In the genomic region with DNA sequence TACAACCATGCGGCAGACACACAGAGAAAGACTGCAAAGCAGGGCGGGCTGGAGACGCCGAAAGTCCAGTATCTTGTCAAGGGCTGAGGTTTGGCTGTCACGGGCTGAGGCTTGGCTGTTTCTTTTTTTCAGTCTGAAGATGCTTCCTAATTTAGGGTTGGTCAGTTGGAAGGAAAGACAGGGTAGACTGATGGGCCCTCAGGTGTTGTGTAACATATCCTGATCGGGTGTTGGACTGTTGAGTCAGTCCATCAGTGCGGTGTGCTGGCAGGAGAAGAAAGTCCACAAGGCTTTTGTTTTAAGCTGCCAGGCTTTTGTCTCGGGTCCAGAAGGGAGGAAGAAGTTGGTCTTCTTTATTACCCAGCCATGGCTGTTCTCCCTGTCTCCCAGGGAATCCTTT, we compare ENCODE assay signal across 21 mouse cellular contexts. TPM values are rescaled to one million over a fixed set of nuclear protein-coding genes. Genes with fewer than 3 reads are reported as not detected.
DNase-seq lines count a peak whose midpoint lies in the region; ATAC-seq lines count a peak whose summit lies in the region.
"Had no signal": no experiment of that assay in that cellular context is flagged by ENCODE, and none has a peak within 500 bp of the region (broad histone marks: within the 10 kb centered on the region; RNA-seq: fewer than 3 reads in every experiment).

No protein-coding gene starts in this region.

- ATAC-seq in liver, embryonic 15.5 days (ENCODE audit: insufficient read depth), result no peak
- peak; percentile 68 for ATAC-seq in granulocyte monocyte progenitor cell, adult 5-6 weeks (replicated peaks; ENCODE audit: poor library complexity, severe bottlenecking)
- ATAC-seq in megakaryocyte progenitor cell, adult 5-6 weeks (replicated peaks; ENCODE audit: poor library complexity), result peak; percentile 49
- ATAC-seq: forebrain, embryonic 13.5 days; forebrain, embryonic 15.5 days had no signal

- H3K36me3 ChIP-seq in liver, embryonic 15.5 days (replicated peaks), result no peaks in the 10 kb centered on the region
- H3K36me3 ChIP-seq: forebrain, embryonic 15.5 days had no signal

- no peak for DNase-seq in liver
- DNase-seq in 416B (ENCODE audit: low read depth), result peak; percentile 82
- DNase-seq in neural tube, embryonic 10.5 days (ENCODE audit: extremely low spot score, low spot score), result no peak
- DNase-seq in heart, postnatal 4 days, result no peak
- DNase-seq in left cerebral cortex, postnatal 25 days (ENCODE audit: low spot score in 2 of 2), result no peak
- DNase-seq: adrenal gland, adult 2 months; adrenal gland, postnatal 10 days; adrenal gland, postnatal 25 days; cerebellum, adult 11-12 months; cerebellum, adult 2 months; cerebellum, adult 9-10 months; cerebellum, postnatal 10 days; cerebellum, postnatal 25 days had no signal

- peaks cover 2% of the 10 kb centered on the region; the same call in 1 of the 2 replicates for H3K4me1 ChIP-seq in liver, embryonic 15.5 days (replicated peaks)
- H3K4me1 ChIP-seq: embryonic facial prominence, embryonic 10.5 days; embryonic facial prominence, embryonic 12.5 days; forebrain, embryonic 13.5 days; forebrain, embryonic 15.5 days had no signal

- no peak overlapping the region for H3K9ac ChIP-seq in liver, embryonic 15.5 days
- H3K9ac ChIP-seq: embryonic facial prominence, embryonic 12.5 days; forebrain, embryonic 13.5 days; forebrain, embryonic 15.5 days had no signal

- no peaks in the 10 kb centered on the region for H3K9me3 ChIP-seq in liver, embryonic 15.5 days (replicated peaks)
- H3K9me3 ChIP-seq: embryonic facial prominence, embryonic 10.5 days; embryonic facial prominence, embryonic 12.5 days; forebrain, embryonic 13.5 days; forebrain, embryonic 15.5 days had no signal

- intact Hi-C loops in left cerebral cortex, postnatal 25 days (cut with DNase I), result no loop called here

- 0 out of 2 replicates have a peak overlapping the region, but pooled peaks have one; percentile 11 for H3K4me2 ChIP-seq in liver, embryonic 15.5 days
- H3K4me2 ChIP-seq: embryonic facial prominence, embryonic 12.5 days; forebrain, embryonic 13.5 days; forebrain, embryonic 15.5 days had no signal

- H3K27ac ChIP-seq in liver, embryonic 15.5 days (replicated peaks), result peak overlapping the region; percentile 33
- H3K27ac ChIP-seq: embryonic facial prominence, embryonic 10.5 days; embryonic facial prominence, embryonic 12.5 days; forebrain, embryonic 13.5 days; forebrain, embryonic 15.5 days had no signal

- WGBS in liver, embryonic 15.5 days (ENCODE audit: insufficient replicate concordance), result 39% methylated on average over 8 of the region's 8 CpGs

- H3K4me3 ChIP-seq in liver, embryonic 15.5 days (replicated peaks), result no peak overlapping the region
- H3K4me3 ChIP-seq: embryonic facial prominence, embryonic 10.5 days; embryonic facial prominence, embryonic 12.5 days; forebrain, embryonic 13.5 days; forebrain, embryonic 15.5 days had no signal

- H3K27me3 ChIP-seq in liver, embryonic 15.5 days, result no peaks in the 10 kb centered on the region; the same call in 1 of the 2 replicates
- H3K27me3 ChIP-seq: embryonic facial prominence, embryonic 12.5 days; forebrain, embryonic 13.5 days; forebrain, embryonic 15.5 days had no signal

RNA-seq across cellular contexts. Expression of gene Cldn15, which starts 7.3 kb away (rescaled TPM):
- 5.9 and 8.1 TPM in 2 replicates for polyA plus RNA-seq in liver, embryonic 15.5 days (2015; fragmentation: Nextera tagmentation; extraction: Ambion mirVana)
- 63.2 and 84.0 TPM in 2 replicates for total RNA-seq in granulocyte monocyte progenitor cell, adult 5-6 weeks (2014; fragmentation: Nextera tagmentation)
- 57.8 and 64.5 TPM in 2 replicates for total RNA-seq in granulocyte monocyte progenitor cell, adult 5-6 weeks (2017)
- 61.8 and 69.7 TPM in 2 replicates for total RNA-seq in megakaryocyte progenitor cell, adult 5-6 weeks (2015)
- total RNA-seq in megakaryocyte progenitor cell, adult 5-6 weeks (2017), result 48.5 and 50.4 TPM in 2 replicates
- 1 to 10 TPM; 4.7 to 6.8 TPM for total RNA-seq in heart, postnatal 4 days (2021)
- not detected for total RNA-seq in left cerebral cortex, postnatal 25 days (2021)
- polyA plus RNA-seq: forebrain, embryonic 11.5 days had no signal

RNA-seq across cellular contexts. Expression of gene Plod3, which starts 13.1 kb away (rescaled TPM):
- 15.3 and 19.0 TPM in 2 replicates for polyA plus RNA-seq in liver, embryonic 15.5 days (2015; fragmentation: Nextera tagmentation; extraction: Ambion mirVana)
- total RNA-seq in granulocyte monocyte progenitor cell, adult 5-6 weeks (2014; fragmentation: Nextera tagmentation), result 122 and 139 TPM in 2 replicates
- 158 and 177 TPM in 2 replicates for total RNA-seq in granulocyte monocyte progenitor cell, adult 5-6 weeks (2017)
- 70.5 and 80.3 TPM in 2 replicates for total RNA-seq in megakaryocyte progenitor cell, adult 5-6 weeks (2015)
- total RNA-seq in megakaryocyte progenitor cell, adult 5-6 weeks (2017), result 154 and 176 TPM in 2 replicates
- 10 to 100 TPM; 46.9 to 51.8 TPM for total RNA-seq in heart, postnatal 4 days (2021)
- 10 to 100 TPM; 33.7 to 38.5 TPM for total RNA-seq in left cerebral cortex, postnatal 25 days (2021)

RNA-seq across cellular contexts. Expression of gene Znhit1, which starts 14.2 kb away (rescaled TPM):
- polyA plus RNA-seq in liver, embryonic 15.5 days (2015; fragmentation: Nextera tagmentation; extraction: Ambion mirVana), result 50.6 and 53.4 TPM in 2 replicates
- 99.5 and 121 TPM in 2 replicates for total RNA-seq in granulocyte monocyte progenitor cell, adult 5-6 weeks (2014; fragmentation: Nextera tagmentation)
- 49.7 and 80.0 TPM in 2 replicates for total RNA-seq in granulocyte monocyte progenitor cell, adult 5-6 weeks (2017)
- 109 and 115 TPM in 2 replicates for total RNA-seq in megakaryocyte progenitor cell, adult 5-6 weeks (2015)
- 41.5 and 49.0 TPM in 2 replicates for total RNA-seq in megakaryocyte progenitor cell, adult 5-6 weeks (2017)
- total RNA-seq in heart, postnatal 4 days (2021), result 10 to 100 TPM; 48.6 to 53.2 TPM
- total RNA-seq in left cerebral cortex, postnatal 25 days (2021), result 10 to 100 TPM; 86.2 to 88.5 TPM

RNA-seq across cellular contexts. Expression of gene Fis1, which starts 20.6 kb away (rescaled TPM):
- 190 and 201 TPM in 2 replicates for polyA plus RNA-seq in liver, embryonic 15.5 days (2015; fragmentation: Nextera tagmentation; extraction: Ambion mirVana)
- 201 and 270 TPM in 2 replicates for total RNA-seq in granulocyte monocyte progenitor cell, adult 5-6 weeks (2014; fragmentation: Nextera tagmentation)
- 106 and 127 TPM in 2 replicates for total RNA-seq in granulocyte monocyte progenitor cell, adult 5-6 weeks (2017)
- total RNA-seq in megakaryocyte progenitor cell, adult 5-6 weeks (2015), result 227 and 237 TPM in 2 replicates
- total RNA-seq in megakaryocyte progenitor cell, adult 5-6 weeks (2017), result 110 and 121 TPM in 2 replicates
- 100 to 1,000 TPM; 177 to 180 TPM for total RNA-seq in heart, postnatal 4 days (2021)
- total RNA-seq in left cerebral cortex, postnatal 25 days (2021), result 100 to 1,000 TPM; 263 to 271 TPM

RNA-seq across cellular contexts. Expression of gene Vgf, which starts 52.5 kb away (rescaled TPM):
- polyA plus RNA-seq in liver, embryonic 15.5 days (2015; fragmentation: Nextera tagmentation; extraction: Ambion mirVana), result not detected in 2 replicates
- not detected in 2 replicates for total RNA-seq in granulocyte monocyte progenitor cell, adult 5-6 weeks (2014; fragmentation: Nextera tagmentation)
- not detected in 2 replicates for total RNA-seq in granulocyte monocyte progenitor cell, adult 5-6 weeks (2017)
- total RNA-seq in megakaryocyte progenitor cell, adult 5-6 weeks (2015), result not detected in 2 replicates
- not detected in 2 replicates for total RNA-seq in megakaryocyte progenitor cell, adult 5-6 weeks (2017)
- total RNA-seq in heart, postnatal 4 days (2021), result not detected
- total RNA-seq in left cerebral cortex, postnatal 25 days (2021), result 100 to 1,000 TPM; 392 to 396 TPM

Comparison
In these comparisons a context has a peak if more than half of its experiments do, and no peak if none do; other contexts are left out.
1. RNA of gene Cldn15, which starts 7.3 kb away (total RNA-seq): 57.8 to 84.0 TPM in granulocyte monocyte progenitor cell, adult 5-6 weeks and 48.5 to 69.7 TPM in megakaryocyte progenitor cell, adult 5-6 weeks; 4.7 to 6.8 TPM in heart, postnatal 4 days and not detected in left cerebral cortex, postnatal 25 days; every median in the first group is over 4 times any median in the second.